Mouse (Mus musculus): Measurements from ENCODE around the gene Mrtfb.
A peak's percentile ranks its signal among the peaks of the same experiment; 100 is the strongest.

Mrtfb gene

GRCm38 (mm10) chr16:13445461-13445860 is 189.2 kb downstream of the Mrtfb start:
- DNase-seq: no peak

DNA sequence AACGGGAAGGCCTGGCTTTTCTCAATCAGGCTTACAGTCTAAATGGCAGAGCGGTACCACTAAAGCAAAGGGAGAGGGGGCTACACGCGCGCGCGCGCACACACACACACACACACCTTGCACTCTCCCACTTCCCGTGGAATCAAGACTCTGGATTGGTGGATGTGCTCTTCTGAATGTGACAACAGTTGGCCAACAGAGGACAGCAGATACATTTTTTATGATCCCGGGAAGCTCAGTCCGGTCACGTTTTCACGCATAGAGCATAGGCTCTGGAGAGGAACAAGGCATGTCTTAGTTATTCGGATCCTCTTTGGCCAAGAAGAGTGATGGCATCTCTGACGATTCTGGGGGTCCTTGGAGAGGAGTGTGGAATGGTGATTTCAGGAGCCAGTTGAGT is 190.2 kb downstream of the Mrtfb start:
- peak; percentile 88 for DNase-seq

DNA sequence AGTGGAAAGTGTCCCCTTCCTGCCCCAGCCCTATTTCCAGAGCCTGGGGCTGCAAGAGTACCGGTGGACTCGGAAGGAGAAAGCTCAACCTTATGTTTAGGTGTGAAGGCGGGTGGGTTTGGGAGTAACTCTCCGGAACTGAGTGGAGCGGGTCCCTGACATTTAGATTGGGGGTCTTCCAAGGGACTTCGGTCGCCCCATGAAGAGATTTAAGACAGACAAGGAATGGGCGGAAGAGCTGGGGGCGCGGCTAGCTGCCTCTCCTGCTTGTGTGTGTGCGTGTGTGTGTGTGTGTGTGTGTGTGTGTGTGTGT is 190.6 kb downstream of the Mrtfb start:
- DNase-seq: peak; percentile 94

DNA sequence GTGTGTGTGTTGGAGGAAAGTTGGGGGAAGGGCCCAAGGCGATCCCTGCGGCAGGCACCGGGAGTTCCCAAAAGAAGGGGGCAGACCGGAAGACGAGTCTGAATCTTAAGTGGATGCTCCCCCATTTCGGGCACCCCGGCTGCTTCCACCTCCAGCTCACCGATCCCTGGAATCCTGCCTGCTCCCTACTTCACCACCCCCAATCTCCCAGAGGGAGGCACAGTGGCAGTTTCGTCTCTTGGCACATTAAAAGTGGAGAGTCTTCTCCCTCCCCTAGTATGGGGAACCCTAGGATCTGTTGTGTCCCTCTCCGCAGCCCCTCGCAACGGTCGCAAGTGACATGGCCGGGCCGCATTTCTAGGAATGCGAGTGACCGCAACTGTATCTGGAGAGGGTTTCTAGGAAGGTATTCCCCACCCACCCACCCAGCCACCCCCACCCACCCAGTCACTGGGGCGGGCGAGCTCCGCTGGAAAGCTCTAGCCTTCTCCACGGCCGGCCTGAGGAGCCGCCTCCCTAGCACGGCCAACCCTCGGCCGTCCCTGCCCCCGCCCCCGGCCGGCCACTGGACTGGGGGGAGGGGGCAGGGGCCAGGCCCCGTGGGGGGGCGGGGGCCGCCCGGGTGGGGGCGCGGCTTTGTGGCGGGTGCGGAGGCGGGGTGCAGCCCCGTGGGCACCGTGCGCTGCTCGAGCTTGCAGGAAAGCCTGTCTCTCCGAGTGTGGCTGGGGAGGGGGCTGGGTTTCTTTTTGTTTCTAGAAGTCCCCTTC is 191.2 kb downstream of the Mrtfb start:
- DNase-seq: peak; percentile 96

- DNase-seq: peak; percentile 94
Measured at GRCm38 (mm10) chr16:13448051-13448705, 191.9 kb downstream of the Mrtfb start.

DNA sequence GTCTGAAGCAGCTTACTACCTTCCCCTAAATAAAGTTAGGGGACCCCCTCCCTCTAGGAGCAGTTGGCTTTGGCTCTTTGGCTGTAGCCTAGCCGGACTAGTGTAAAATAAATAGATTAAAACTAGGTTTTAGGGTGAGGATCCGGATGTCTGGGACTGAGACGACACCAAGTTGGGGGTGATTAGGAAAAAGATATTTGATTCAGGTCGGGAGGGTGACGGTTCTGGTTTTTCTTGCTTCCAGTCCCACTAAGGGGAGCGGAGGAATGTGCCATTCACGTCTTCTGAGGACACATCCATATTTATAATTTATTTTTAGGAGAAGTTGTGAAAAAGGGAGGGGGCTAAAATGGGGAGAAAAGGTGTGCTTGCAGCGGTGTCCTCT is 192.4 kb downstream of the Mrtfb start:
- DNase-seq: no peak

GRCm38 (mm10) chr16:13449491-13449890 is 193.2 kb downstream of the Mrtfb start:
- DNase-seq: no peak

- DNase-seq: no peak
Measured at GRCm38 (mm10) chr16:13450831-13451230, 194.6 kb downstream of the Mrtfb start.

- DNase-seq: no peak
Measured at GRCm38 (mm10) chr16:13451991-13452390, 195.7 kb downstream of the Mrtfb start.

- no peak for DNase-seq
Measured at GRCm38 (mm10) chr16:13452661-13453060, 196.4 kb downstream of the Mrtfb start.

DNA sequence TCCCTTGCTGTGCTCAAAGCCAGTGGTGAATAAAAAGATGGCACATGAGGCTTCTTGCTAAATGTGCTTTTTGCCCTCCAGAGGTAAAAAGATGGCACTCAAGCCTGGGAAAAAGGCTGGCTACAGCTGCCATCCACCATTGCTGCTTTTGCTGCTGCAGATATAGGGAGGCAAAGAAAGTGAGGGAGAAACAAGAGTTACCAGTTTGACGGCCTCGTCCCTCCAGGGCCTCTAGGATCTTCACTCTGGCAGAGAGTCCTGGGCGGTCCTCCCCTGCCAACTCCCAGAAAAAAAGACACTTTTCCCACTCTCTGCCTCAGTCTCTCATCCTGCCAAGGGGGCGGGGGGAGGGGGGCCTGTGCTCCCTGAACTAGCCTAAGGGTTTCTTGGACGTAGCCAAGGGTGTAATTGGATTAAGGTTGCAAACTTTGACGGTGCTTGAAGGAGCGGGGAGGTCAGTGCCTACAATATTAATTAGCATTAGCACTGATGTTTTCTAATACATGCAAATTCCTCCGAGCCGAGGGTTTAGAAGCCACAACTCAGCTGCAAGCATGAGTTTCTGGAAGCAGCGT is 197.8 kb downstream of the Mrtfb start:
- no peak for DNase-seq

DNA sequence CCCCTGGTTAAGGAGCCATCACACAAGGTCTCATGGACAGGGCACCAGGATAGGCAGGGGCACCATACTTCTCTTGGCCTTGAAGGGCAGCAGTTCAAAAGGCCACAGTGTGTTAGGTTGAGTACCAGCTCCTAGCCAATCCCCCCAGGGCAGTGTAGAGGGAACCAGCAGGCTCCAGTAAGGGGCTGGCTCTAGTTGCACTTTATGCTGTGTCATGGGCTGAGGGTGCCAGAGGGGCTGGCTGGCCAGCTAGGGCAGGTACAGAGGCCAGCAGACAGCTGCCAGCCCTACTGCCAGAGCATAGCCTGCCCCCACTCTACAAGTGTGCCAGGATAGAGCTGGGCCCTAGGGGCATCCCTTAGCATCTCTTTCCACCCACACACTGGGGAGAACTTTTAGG is 199.3 kb downstream of the Mrtfb start:
- DNase-seq: no peak

DNA sequence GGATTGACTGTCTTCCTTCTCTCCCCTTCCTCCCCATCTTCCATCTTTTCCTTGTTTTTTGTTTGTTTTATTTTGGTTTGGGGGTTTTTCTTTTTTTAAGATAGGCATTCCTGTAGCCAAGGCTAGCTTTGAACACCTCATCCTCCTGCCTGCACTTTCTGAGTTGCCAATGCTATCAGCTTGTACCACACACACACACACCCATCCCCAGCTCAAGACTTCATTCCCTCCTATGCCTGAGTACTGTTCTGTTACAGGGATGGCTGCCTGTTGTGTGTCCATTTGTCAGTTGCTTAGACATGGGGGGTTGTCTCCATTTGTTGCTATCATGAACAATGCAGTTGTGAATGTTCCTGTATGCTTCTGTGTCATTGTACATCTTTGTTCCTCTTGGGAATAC is 202.3 kb downstream of the Mrtfb start:
- DNase-seq: no peak

GRCm38 (mm10) chr16:13460071-13460470 is 203.8 kb downstream of the Mrtfb start:
- no peak for DNase-seq

DNA sequence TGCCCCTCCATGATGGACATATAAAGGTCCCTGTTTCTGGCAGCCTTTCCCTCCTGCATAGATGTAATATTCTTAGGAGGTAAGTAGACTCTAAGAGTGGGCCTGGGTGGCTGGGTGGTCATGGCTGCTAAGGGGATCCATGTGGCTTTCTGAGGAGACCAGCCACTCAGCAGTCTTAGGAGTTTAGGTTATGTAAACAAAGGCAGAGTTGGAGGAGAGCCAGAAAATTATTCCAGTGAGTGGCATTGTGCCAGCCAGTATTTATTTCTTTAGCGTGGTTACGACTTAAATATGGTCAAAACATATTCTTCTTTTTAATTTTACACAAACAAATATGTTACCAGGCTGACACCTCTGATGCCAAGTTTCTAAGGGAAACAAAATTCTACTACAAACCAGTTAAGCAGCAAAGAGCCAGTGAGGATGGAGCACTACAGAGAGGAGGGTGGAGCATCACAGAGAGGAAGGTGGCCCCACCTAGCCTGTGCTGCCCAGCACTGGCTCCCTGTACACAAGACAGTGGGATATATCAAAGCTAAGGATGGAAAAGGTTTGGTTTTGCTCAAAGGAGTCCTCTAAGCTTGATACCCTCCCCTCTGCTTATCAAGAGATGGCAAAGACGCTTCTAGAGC is 204.6 kb downstream of the Mrtfb start:
- no peak for DNase-seq

GRCm38 (mm10) chr16:13464662-13465061 is 208.4 kb downstream of the Mrtfb start:
- no peak for DNase-seq

Measured in heart, adult 11 months (tissue).